Mouse (Mus musculus) 3T3-L1 (cell line): ENCODE results near the gene Homer2.
A peak's percentile ranks its signal among the peaks of the same experiment; 100 is the strongest.

Source experiments
- DNase-seq: peaks from one replicate; pipeline ENCODE4 v3.0.0-alpha.2; 2015; ENCODE audit warnings: low read depth, low spot score

Homer2 gene

DNA sequence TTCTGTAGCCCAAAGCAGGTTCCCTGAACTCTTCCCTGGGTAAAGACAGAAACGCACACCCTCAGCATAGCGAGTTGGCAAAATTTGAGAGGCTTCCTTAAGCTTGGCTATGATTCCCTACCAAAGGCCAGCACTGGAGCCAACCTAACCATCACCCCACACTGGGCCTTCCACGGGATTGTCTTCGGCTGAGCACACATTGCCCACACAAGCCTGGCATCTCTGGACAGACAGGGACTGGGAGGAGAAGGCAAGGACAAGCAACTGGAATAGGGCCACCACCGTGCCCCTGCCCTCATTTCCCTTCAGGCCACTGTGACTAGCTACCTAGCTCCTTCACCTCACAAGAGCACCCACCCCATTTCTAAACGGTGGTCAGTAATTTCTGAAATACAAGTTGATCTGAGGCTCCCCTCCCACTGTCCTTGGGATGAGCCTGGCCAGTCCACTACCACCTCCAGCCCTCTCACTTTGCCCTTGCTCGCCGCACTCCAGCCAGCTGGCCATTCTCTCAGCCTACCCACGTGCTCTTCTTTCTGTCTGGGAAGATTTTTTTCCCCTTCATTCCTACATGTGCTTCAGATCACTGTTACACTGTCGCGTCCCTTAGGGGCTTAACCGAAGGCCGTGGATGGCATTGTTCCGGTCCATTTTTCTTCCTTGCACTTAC lies at the start of gene Homer2:
Homer2 (minus strand) TSS at position 57 of the 670 bp plus-strand sequence.
- DNase-seq = no peak

DNA sequence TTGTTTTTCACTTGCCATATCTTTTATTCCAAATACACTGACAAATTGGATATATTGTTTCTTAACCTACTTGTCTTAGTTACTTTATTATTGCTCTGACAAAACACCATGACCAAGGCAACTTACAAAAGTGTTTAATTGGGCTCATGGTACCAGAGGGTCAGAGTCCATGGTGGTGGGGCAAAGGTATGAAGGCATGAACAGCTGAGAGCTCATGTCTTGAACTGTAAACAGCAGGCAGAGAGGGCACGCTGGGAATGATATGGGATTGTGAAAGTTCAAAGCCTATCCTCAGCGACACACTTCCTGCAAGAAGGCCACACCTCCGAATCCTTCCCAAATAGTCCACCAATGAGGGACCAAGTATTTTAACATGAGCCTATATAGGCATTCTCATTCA lies 40.6 kb upstream of the Homer2 start:
- no peak for DNase-seq

DNA sequence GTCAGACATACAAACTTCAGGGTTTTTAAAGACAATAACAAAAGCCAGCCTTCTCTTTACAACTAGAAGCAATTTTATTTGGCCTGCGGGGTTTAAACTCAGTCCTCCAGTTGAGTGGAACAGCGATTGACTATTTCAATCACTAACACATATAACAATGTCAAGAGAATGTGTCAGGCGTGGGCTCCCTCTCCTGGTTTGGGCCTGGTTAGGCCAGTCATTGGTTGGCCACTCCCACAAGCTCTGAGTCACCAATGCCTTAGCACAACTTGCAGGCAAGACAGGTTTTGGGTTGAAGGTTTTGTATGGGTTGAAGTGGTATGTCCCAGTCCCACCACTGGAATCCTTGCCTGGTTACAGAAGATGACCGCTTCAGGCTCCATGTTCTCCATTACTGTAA lies 36.8 kb upstream of the Homer2 start:
- DNase-seq = peak; percentile 79

DNA sequence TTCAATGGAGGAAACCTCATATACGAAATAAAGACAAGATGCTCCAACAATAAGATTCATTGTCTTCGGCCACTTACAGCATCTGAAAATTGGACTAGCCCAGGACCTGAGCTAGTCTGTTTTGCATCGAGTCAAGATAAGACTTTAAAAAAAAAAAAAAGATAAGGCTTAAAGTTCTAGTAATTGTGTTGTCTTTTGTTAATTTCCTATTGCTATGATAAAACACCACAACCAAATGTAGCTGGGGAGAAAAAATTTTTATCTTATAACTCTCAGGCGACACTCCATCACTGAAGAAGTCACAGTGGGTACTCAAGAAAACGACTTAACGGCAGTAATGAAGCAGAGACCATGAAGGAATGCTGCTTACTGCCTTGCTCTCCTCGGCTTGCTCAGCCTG lies 32.7 kb upstream of the Homer2 start:
- DNase-seq = no peak

DNA sequence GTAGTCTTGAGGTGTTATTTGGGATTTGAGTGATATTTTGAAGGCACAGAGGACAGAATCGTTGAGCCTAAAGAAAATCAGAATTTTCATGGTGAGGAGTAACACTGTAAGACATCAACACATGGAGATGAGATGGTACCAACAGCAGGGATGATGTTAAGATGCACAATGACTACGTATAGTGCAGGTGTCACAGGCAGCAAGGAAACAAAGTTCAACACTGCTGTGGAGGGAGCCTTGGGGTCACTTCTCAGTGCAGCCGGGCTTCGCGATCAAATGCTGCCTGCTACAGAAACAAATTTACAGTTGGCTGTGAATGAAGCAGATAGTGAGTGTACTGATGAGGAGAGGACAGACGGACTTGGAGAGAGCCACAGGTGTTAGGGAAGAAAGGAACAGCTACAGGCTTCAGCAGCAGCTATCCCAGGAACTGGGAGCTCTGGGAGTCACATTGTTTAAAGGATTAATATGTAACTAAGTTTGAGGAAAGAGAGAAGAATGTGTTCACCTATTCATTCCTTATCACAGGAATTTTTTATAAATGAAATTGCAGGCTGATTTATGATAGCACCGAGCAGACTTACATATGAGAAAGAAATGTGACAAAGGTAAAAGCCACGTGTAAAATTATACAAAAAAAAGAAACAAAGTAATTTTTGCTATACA lies 31.5 kb upstream of the Homer2 start:
- DNase-seq = no peak

DNA sequence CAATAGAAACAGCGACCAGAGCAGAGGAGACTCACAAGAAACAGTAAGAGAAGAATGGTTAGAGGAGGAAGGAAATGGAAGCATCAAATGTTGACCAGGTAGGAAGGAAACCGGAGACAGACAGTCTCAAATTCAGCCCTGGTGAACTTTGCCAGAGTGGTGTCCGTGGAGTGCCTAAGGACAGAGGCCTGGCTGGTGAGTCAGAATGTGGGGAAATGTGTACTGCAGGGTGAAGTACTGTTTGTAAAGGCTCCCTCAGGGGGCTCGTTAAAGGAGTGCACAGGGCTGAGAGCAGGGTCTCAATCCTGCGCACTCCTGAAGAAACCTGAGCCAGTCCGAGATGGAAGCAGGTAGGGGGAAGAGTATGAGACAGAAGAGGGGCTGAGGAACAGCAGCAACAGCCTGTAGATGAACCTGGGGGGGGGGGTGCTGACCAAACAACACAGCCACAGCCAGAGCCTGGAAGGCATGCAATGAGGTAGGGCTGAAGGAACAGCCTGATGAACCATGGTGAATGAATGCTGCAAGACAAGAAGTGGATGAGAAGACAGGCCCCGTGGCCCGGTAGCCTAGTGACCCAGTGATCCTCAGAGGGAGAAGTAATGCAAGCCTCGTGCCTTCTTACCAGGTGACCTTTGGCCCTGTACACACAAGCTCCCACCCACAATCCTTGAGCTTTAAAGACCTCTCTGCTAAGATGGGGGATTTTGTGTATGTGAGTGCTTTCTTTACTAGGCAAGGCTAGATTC lies 28.1 kb upstream of the Homer2 start:
- peak; percentile 24 for DNase-seq

DNA sequence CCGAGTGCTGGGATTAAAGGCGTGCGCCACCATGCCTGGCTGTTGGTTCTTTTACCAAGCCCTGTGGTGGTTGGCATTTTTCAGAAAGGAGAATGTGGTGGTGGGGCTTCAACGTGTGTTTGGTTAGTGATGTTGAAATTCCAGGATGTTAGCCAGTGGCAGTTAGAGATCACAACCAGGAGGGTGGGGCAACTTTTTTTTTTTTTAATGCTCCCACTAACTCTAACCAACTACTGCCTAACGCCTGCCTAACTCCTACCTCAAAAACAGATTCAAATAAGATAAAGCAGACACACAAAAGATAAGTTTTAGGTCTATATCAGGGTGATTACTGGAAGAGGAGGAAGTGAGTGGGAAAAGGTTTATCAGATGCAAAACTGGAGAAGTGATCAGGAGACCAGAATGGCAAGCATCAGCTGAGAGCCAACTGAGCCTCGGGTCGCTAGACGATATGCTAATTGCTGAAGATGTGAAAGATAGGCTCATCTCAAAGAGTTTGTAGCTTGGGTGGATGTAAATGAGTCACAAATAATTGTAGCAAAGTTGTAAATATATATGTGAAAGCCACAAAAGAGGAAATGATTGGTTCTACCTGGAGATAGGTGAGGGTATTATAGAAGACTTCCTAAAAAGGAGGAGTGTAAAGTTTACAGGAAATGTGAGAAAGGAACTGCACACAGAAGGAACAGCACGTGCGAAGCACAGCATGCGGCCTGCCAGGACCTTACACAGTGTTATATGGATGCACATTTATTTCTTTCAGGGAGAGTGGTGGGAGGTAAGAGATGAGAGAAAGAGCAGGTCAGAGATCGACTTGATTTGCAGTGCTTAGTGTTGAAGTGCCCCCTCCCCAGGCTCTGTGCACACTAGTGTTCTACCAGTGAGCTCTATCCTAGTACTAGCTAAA lies 25.1 kb upstream of the Homer2 start:
- no peak for DNase-seq

DNA sequence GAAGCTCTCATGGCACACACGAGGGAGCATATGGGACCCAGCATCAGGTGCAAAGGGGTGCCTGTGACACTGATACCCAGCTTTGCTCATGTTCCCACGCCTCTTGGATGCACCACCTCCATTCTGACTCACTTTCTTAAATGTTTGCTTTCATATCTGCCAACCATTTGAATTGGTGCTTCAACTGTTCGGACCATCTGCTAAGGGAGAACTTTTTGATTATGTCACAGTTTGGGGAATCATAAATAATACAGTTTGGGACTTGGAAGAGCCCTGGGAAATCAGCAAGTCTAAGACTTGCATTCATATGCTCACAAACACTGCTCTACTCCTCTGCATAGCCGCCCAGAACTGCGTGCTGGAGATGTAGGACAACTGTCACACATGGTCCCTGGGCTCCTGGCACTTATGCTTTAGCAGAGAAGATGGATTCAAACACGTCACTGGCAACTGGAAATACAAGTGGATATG lies 23.9 kb upstream of the Homer2 start:
- DNase-seq = no peak

DNA sequence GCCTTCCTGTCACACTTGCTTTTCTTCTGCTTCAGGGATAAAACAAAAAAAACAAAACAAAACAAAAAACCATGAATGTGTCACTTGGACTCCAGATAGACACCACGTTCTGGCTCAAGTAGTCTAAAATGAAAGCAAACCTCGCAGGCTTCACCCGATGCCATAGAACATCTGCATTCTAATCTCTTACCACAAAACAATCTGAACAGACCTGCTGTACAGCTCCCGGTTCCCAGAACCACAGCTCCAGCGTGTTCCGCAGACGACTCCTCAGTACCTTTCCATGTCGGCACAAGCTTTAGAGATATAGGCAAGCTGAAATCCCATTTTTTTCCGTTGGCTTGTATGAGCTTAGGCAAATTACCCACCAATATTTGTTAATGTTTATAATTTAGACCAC lies 22.5 kb upstream of the Homer2 start:
- DNase-seq = no peak

DNA sequence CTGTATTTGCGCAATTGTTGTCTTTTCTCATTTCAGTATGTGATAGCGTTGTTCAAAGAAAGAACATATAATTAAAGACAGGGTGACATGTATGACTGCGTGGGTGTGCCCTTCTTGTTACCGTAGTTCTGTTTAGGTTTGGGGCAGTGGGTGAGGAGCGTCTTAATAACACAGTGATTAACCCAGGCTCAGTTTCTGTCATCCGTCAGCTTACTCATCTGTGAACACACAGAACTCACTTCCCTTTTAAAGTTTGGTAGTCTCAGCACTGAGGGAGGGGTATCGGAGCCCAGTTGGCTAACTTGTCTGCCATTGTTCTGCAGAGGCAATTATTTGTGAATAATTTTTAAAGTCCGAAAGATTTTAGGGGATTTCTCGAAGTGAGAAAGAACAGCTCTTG lies 20.4 kb upstream of the Homer2 start:
- DNase-seq = no peak

DNA sequence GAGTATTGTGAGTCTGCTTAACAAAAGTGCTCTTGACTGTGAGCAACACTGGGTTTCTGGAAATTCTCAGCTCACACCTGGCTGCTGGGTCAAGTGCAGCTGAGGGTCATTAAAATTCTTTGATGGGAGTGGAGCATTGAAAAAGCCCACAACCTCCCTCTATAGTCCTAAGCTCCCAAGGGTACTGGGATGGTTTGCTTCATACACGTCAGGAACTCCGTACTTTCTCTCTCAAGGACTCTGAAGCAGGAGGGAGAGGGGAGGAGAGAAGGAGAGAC lies 19.3 kb upstream of the Homer2 start:
- DNase-seq = no peak

DNA sequence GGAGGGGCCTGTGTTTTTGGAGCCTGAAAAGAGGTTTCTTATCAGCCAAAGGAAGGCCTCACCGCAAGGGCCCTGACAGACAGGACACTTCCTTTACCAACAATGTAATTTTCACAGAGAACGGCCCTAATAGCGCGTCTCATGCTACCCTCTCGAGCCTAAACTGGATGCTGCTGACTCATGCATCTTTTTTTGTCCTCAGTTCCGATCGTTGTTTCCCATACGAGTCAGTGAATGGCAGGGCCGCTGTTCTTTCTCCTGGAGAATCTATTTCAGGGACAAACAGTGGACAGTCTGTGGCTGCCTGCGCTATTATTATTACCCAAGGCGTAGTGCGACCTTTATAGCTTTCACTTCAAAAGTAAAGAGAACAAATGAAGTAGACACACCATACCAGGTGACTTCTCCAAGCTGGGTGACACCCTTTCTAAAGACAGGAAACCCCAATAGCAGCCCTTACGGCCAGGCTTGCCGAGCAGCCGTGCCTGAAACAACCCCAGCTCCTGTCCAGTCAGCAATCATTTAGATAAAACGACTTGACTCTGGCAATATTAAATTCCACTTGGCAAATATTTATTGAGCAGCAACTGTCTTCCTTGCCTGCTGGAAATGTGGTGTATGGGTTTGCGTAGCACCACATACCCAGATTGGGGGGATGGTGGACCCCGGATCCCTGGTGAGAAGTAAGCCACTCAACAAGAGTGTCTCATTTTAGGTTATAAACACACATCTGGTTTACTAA lies 18.8 kb upstream of the Homer2 start:
- no peak for DNase-seq

DNA sequence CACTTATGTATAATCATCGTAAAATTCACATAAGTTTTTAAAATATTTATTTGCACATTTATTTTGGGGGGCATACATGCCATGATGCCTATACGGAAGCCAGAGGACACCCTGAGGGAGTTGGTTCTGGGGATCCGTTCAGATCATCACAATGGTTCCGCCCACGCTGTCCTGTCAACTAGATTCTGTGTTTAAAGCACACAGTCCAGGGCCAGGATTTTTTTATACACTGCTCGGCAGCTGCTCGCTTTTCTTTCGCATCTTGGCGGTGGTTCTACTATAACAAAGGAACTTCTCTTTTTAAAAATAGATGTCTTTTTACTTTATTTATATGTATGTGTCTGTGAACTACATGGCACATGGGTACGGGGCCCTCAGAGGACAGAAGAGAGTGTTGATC lies 16.5 kb upstream of the Homer2 start:
- no peak for DNase-seq

DNA sequence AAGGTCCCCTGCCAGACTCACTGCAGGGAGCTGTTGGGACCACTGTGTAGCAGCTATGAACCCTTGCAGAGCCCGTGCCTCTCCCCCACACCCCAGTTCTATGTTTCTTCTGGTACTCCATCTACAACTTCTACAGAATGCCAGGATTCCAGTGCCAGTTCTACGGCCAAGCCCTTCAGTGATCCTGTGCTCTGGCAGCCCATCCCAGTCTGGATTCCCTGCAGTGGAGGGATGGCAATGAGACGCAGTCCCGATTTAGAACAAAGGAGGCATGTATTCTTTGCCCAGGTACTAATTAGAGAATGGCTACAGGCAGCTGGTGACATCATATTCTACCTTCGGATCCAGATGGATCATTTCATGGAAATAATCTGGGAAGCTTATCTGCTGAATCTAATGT lies 13.9 kb upstream of the Homer2 start:
- no peak for DNase-seq

DNA sequence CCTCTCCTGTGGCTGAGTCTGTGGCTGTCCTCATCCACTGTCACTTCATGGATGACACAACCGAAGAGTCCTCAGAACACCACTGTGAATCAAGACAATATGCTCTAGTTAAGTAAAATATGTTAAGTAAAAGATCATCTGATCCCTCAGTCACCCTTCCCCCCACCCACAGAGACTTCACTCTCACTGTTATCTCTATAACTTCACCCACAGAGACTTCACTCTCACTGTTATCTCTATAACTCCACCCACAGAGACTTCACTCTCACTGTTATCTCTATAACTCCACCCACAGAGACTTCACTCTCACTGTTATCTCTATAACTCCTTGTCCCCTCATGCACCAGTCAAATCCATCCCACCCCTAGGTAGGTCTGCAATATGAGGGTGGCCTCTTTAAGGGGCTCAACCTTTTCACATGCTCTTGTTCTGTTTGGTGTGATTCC lies 11.9 kb upstream of the Homer2 start:
- no peak for DNase-seq

DNA sequence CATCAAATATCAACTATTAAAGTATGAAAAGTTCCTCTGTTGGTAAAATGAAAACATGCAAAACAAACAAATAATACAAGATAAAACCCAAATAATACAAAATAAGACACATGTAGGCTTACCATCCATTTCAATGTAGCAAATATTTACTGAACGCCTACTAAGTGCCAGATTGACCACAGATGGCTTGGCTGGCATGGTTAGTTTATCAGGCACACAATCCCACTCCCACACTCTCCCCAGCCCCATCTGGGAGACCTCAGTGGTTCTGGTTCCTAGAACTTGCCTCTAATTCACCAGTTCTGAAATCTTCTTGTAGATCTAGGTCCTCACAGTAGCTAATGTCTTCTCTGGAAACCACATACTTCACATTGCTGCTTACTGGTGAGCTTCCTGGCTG lies 11.3 kb upstream of the Homer2 start:
- no peak for DNase-seq

DNA sequence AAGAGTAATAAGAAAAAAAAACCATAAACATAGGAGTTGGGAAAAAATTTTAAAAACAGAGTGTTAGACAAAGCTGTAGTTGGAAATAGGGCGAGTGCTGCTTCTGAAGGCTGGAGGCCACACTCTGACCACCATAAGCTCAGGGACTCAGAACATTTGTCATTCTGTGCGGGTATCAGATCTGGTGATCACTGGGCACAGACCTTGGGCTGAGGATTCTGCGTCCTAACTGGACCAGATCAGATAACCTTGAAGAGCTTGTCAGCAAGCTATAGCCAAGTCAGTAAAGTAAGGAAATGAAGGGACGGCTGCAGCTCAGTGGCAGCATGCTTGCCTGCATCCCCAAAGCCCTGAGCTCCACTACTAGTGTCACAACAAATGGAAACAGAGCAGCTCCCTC lies 2.8 kb upstream of the Homer2 start:
- no peak for DNase-seq

DNA sequence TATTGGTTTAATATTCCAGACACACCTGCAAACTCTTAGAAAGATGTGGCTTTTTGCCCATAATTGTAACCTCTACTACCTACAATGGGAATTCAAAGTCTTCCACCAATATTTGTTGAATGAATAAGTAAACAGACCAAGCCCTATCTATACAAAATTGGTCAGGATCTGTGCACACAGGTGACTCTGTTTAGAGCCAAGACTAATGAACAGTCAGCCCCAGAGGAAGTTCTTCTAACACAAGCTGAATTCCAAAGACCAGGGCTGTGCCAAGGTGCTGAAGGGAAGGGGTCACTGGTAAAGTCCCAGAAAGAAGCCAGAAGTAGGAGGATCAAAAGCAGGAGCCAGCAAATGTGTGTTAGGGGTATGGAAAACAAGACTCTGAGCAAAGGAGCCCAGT lies 838 bp upstream of the Homer2 start:
- no peak for DNase-seq

DNA sequence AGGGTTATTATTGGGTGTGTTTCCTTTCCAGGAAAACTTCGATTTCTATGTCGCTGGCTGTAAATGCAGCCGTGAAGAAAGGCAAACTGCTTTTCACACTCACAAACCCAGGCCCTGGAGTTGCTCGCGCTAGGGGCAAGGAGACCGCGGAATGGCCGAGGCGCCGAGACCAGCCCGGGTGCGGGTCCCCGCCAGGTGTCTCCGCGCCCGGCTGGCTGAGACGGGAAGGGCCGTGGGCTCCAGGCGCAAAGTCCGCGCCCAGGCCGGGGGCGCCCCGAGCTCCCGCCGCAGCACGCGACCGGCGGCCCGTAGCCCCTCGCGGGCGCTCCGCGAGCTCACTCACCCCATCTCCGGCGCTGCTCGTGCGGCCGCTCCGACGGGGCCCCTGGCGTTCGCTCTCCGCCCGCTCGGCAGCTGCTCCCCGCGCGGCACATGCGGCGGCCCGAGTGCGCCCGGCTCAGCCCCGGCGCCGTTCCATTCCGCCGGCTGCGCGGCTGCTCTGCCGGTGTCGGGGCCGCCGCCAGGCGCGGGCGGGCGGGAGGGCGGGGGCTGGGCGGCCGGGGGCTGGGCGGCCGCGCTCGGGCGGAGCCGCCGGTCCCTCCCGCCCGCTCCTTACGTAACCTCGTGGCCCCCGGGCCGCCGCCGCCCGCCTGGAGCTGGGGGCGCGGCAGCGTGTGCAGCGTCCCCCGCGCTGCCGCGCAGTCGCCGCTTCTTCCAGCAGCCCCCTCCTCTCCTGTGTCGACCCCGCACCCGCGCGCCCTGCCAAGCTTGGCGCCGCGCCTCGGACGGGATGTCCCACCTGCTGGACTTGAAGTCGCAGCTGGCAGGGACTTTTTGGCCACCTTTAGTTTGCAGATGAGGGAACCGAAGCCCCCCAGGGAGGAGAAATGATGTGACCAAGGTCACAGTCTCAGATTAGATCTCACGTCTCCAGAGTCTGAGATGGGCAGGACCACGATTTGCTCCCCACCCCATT lies 623 bp downstream of the Homer2 start:
- no peak for DNase-seq

DNA sequence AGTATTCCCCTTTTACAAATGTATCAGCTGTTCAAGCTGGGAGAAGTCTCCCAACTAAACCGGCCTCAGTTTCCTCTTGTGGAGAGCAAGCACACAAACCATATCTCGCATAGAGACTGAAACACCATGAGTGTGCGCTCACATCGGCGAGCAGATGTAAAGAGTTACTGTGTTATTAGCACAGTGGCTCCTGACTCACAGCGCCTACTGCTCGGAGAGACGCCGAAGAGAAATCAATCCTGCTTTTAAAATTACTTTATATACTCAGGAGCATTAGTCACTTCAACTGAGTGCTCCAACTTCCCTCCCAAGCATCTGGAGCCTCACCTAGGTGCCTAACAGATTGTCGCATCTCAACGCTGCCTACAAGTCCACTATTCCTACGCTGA lies 1.3 kb downstream of the Homer2 start:
- no peak for DNase-seq
